Mouse (Mus musculus) hindbrain, embryonic 14.5 days (tissue): ENCODE data around the gene Shisal1. TPM values are rescaled to one million over a fixed set of nuclear protein-coding genes. Genes with fewer than 3 reads are reported as not detected.

Experiments
- ATAC-seq: fragments of 200-750 bp; cut with Nextera tagmentation; 2 replicates; pipeline ENCODE4 v1.8.0; 2017; ENCODE audit warnings: moderate number of reproducible peaks, mild to moderate bottlenecking, moderate TSS enrichment, moderate library complexity; ENCODE audit not compliant: low FRiP score
- DNase-seq: peaks from one replicate; pipeline ENCODE4 v3.0.0-alpha.2; 2015; ENCODE audit warnings: low spot score
- H3K27ac ChIP-seq: fragments of 300-500 bp; sonication (generic); 2 replicates; pipeline ENCODE4 v1.5.1; 2014; ENCODE audit warnings: mild to moderate bottlenecking, moderate library complexity
- H3K27me3 ChIP-seq: fragments of 300-500 bp; sonication (generic); 2 replicates; pipeline ENCODE4 v1.6.1; 2014; ENCODE audit warnings: mild to moderate bottlenecking, low read length, mixed read lengths; ENCODE audit not compliant: control insufficient read depth, insufficient read depth
- H3K36me3 ChIP-seq: fragments of 300-500 bp; sonication (generic); replicated peaks from 2 replicates; pipeline ENCODE4 v1.6.1; 2014; ENCODE audit not compliant: control insufficient read depth, insufficient read depth
- H3K4me1 ChIP-seq: fragments of 300-500 bp; sonication (generic); replicated peaks from 2 replicates; pipeline ENCODE4 v1.6.1; 2014; ENCODE audit warnings: antibody characterized with exemption, low read length, mixed read lengths; ENCODE audit not compliant: control insufficient read depth, insufficient read depth
- H3K4me2 ChIP-seq: fragments of 300-500 bp; sonication (generic); replicated peaks from 2 replicates; pipeline ENCODE4 v1.6.1; 2014; ENCODE audit warnings: mild to moderate bottlenecking, moderate library complexity
- H3K4me3 ChIP-seq: fragments of 300-500 bp; sonication (generic); replicated peaks from 2 replicates; pipeline ENCODE4 v1.5.1; 2014; ENCODE audit warnings: mild to moderate bottlenecking, low read length
- H3K9ac ChIP-seq: fragments of 300-500 bp; sonication (generic); 2 replicates; pipeline ENCODE4 v1.6.1; 2014
- H3K9me3 ChIP-seq: fragments of 300-500 bp; sonication (generic); 2 replicates; pipeline ENCODE4 v1.6.1; 2016; ENCODE audit warnings: low read length; ENCODE audit not compliant: control insufficient read depth
- WGBS: fragments of 180-500 bp; shearing (Covaris S2); extraction: QIAGEN DNeasy Blood & Tissue Kit; methylation state at CpG from one replicate; pipeline ENCODE4 v1.1.7; 2014; 5-methylcytosine and 5-hydroxymethylcytosine counted together
- polyA plus RNA-seq: library from polyadenylated mRNA; unstranded; fragments of >200 nt; fragmentation: Nextera tagmentation; extraction: Ambion mirVana; gene quantifications from 2 replicates; pipeline ENCODE4 v1.2.1, GENCODE M21; 2014

The Shisal1 gene
- polyA plus RNA-seq, 1 experiment from 2014 or later = 13.1 TPM

- Histone ChIP-seq H3K9me3 (no peaks in the 10 kb centered on the region), H3K4me2 (no peak overlapping the region), H3K9ac (no peak overlapping the region), H3K27ac (no peak overlapping the region), H3K4me1 (peaks cover 7% of the 10 kb centered on the region), H3K4me3 (no peak overlapping the region), H3K36me3 (no peaks in the 10 kb centered on the region), H3K27me3 (no peaks in the 10 kb centered on the region)
- DNase-seq = no peak
- 65% methylated on average over 17 of the region's 17 CpGs for WGBS
- no peak for ATAC-seq
Observed at GRCm38 (mm10) chr15:84365675-84366381, 81.1 kb downstream of the Shisal1 start.

GRCm38 (mm10) chr15:84364746-84365145 lies 82.2 kb downstream of the Shisal1 start:
- Histone ChIP-seq H3K4me2 (no peak overlapping the region), H3K9me3 (no peaks in the 10 kb centered on the region), H3K36me3 (no peaks in the 10 kb centered on the region), H3K9ac (no peak overlapping the region), H3K4me3 (no peak overlapping the region), H3K27ac (no peak overlapping the region), H3K27me3 (no peaks in the 10 kb centered on the region), H3K4me1 (peaks cover 17% of the 10 kb centered on the region)
- WGBS = 80% methylated on average over 3 of the region's 3 CpGs
- DNase-seq (no peak), ATAC-seq (no peak)

GRCm38 (mm10) chr15:84355081-84355480 lies 91.8 kb downstream of the Shisal1 start:
- no peaks in the 10 kb centered on the region for H3K27me3 ChIP-seq
- peaks cover 14% of the 10 kb centered on the region for H3K4me1 ChIP-seq
- H3K9me3 ChIP-seq = peaks cover 5% of the 10 kb centered on the region; the same call in 1 of the 2 replicates
- H3K9ac ChIP-seq = no peak overlapping the region
- ATAC-seq (no peak), DNase-seq (no peak)
- H3K4me3 ChIP-seq = no peak overlapping the region
- WGBS = 85% methylated on average over 5 of the region's 5 CpGs
- no peaks in the 10 kb centered on the region for H3K36me3 ChIP-seq
- H3K27ac ChIP-seq = no peak overlapping the region
- H3K4me2 ChIP-seq = no peak overlapping the region

- DNase-seq (no peak), ATAC-seq (no peak)
- peaks cover 5% of the 10 kb centered on the region; the same call in 1 of the 2 replicates for H3K9me3 ChIP-seq
- peaks cover 19% of the 10 kb centered on the region; the same call in 1 of the 2 replicates for H3K4me1 ChIP-seq
- no peaks in the 10 kb centered on the region for H3K27me3 ChIP-seq
- no peak overlapping the region for H3K4me2 ChIP-seq
- 57% methylated on average over 21 of the region's 21 CpGs for WGBS
- H3K9ac ChIP-seq = no peak overlapping the region
- no peaks in the 10 kb centered on the region for H3K36me3 ChIP-seq
- peak overlapping the region; percentile 20; the same call in 1 of the 2 replicates for H3K27ac ChIP-seq
- H3K4me3 ChIP-seq = no peak overlapping the region
Observed at GRCm38 (mm10) chr15:84351915-84352844, 94.7 kb downstream of the Shisal1 start.

GRCm38 (mm10) chr15:84351342-84351741 lies 95.6 kb downstream of the Shisal1 start:
- Histone ChIP-seq H3K4me2 (no peak overlapping the region), H3K4me1 (peaks cover 19% of the 10 kb centered on the region; the same call in 1 of the 2 replicates), H3K36me3 (no peaks in the 10 kb centered on the region), H3K9ac (no peak overlapping the region), H3K4me3 (no peak overlapping the region), H3K27me3 (no peaks in the 10 kb centered on the region), H3K9me3 (peaks cover 5% of the 10 kb centered on the region; the same call in 1 of the 2 replicates), H3K27ac (no peak overlapping the region)
- WGBS = 76% methylated on average over 7 of the region's 7 CpGs
- no peak for ATAC-seq
- DNase-seq = no peak

GRCm38 (mm10) chr15:84349915-84350738 lies 96.8 kb downstream of the Shisal1 start:
- Histone ChIP-seq H3K9me3 (peaks cover 5% of the 10 kb centered on the region; the same call in 1 of the 2 replicates), H3K4me2 (no peak overlapping the region), H3K36me3 (no peaks in the 10 kb centered on the region), H3K27ac (peak overlapping the region; percentile 20; the same call in 1 of the 2 replicates), H3K4me3 (no peak overlapping the region), H3K27me3 (no peaks in the 10 kb centered on the region), H3K9ac (no peak overlapping the region), H3K4me1 (peaks cover 22% of the 10 kb centered on the region)
- ATAC-seq (no peak; the same call in 1 of the 2 replicates), DNase-seq (no peak)
- 38% methylated on average over 14 of the region's 14 CpGs for WGBS

GRCm38 (mm10) chr15:84348769-84349168 lies 98.1 kb downstream of the Shisal1 start:
- H3K27ac ChIP-seq = no peak overlapping the region
- H3K4me1 ChIP-seq = peaks cover 29% of the 10 kb centered on the region
- no peak for ATAC-seq
- no peak overlapping the region for H3K4me3 ChIP-seq
- no peak for DNase-seq
- WGBS = 95% methylated on average over 4 of the region's 4 CpGs
- H3K4me2 ChIP-seq = no peak overlapping the region
- H3K9me3 ChIP-seq = peaks cover 3% of the 10 kb centered on the region; the same call in 1 of the 2 replicates
- no peaks in the 10 kb centered on the region for H3K27me3 ChIP-seq
- no peaks in the 10 kb centered on the region for H3K36me3 ChIP-seq
- H3K9ac ChIP-seq = no peak overlapping the region

- Histone ChIP-seq H3K4me2 (no peak overlapping the region), H3K36me3 (no peaks in the 10 kb centered on the region), H3K4me1 (peaks cover 9% of the 10 kb centered on the region), H3K9ac (no peak overlapping the region), H3K9me3 (no peaks in the 10 kb centered on the region), H3K27ac (no peak overlapping the region), H3K27me3 (no peaks in the 10 kb centered on the region), H3K4me3 (no peak overlapping the region)
- ATAC-seq (no peak), DNase-seq (no peak)
- 61% methylated on average over 2 of the region's 2 CpGs for WGBS
Observed at GRCm38 (mm10) chr15:84340926-84341325, 106.0 kb downstream of the Shisal1 start.
